Mouse (Mus musculus): ENCODE data around the gene Shld2. TPM values are rescaled to one million over a fixed set of nuclear protein-coding genes. Genes with fewer than 3 reads are reported as not detected.
A peak's percentile ranks its signal among the peaks of the same experiment; 100 is the strongest.

The Shld2 gene
- polyA plus RNA-seq (2015; fragmentation: Nextera tagmentation; extraction: Ambion mirVana), result 5.2 and 7.0 TPM in 2 replicates

DNA sequence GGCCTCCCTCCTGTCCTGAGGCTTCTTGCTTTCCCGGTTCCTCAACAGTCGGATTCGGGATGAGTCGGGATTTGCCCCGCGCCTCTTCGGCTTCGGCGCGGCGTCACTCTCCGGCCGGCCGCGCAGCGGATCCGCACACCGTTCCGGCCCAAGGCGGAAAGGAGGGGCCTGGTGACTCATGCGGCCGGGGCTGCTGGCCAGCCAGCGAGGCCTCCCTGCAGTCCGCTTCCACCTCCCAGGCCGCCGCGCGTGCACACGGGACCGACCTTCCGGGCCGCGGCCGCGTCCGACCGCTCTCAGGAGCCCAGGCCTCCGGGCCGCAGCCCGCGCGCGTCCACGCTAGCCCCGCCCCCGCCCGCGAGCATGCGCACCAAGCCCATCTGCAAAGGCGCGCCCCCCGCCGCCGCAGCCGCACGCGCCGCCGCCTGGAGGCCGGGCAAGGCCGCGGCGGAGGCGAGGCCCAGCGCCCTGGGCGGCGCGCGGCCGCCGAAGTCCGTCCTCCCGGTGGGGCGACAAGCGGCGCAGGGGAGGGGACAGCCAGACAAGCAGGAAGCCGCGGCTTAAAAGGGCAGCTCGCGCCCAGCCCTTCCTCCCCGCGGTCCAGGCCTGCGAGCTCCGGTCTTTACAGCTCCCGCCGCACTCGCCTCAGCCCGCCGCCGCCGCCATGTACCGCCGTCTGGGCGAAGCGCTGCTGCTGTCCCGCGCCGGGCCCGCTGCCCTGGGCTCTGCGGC, at the start of gene Shld2, which contains the start of gene Glud1:
Shld2 (minus strand) TSS at position 260 of the 732 bp plus-strand sequence.
Glud1 (plus strand) TSS at position 494 of the 732 bp plus-strand sequence.
- H3K4me3 ChIP-seq, result peak within 1 kb of the TSS; percentile 91
- H3K36me3 ChIP-seq (replicated peaks), result no peaks in the 10 kb centered on the region
- ATAC-seq (replicated peaks), result peak; percentile 95
- WGBS, result under 1% methylated on average over 94 of the region's 100 CpGs
- no peaks in the 10 kb centered on the region for H3K27me3 ChIP-seq (replicated peaks)
- H3K4me2 ChIP-seq, result peak within 1 kb of the TSS; percentile 85
- peak within 1 kb of the TSS; percentile 97 for H3K27ac ChIP-seq
- H3K9me3 ChIP-seq, result no peaks in the 10 kb centered on the region
- peaks cover 28% of the 10 kb centered on the region for H3K4me1 ChIP-seq
- peak within 1 kb of the TSS; percentile 90 for H3K9ac ChIP-seq

DNA sequence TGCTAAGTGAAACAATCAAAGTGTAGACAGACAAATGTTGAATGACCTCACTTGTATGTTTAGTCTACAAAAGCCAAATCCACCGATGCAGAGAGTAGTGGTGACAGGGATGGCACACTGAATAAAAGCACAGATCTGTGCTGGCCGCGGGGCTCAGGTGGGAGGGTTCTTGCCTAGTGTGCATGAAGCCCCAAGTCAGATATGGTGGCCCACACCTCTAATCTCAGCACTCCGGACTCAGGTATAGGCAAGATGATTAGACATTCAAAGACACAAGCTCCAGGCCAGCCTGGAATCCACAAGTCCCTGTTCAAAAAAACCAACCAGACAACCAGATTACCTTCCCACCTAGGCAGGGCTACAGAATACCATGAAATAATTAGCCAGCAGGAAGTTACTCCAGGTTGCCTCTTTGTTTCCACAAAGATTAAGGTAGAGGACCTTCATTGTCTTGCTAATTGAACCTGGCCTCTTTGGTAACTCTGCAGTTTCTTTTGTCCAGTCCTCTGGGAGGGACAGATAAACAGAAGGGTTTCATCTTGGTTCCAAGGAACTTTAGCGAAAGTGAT, 49.5 kb upstream of the Shld2 start:
- Histone ChIP-seq H3K9ac (no peak overlapping the region), H3K27ac (no peak overlapping the region), H3K9me3 (no peaks in the 10 kb centered on the region), H3K27me3 (replicated peaks) (no peaks in the 10 kb centered on the region), H3K4me2 (no peak overlapping the region), H3K4me1 (peaks cover 13% of the 10 kb centered on the region), H3K36me3 (replicated peaks) (no peaks in the 10 kb centered on the region), H3K4me3 (no peak overlapping the region)
- ATAC-seq (replicated peaks), result no peak
- WGBS, result 33% methylated on average over 5 of the region's 5 CpGs

DNA sequence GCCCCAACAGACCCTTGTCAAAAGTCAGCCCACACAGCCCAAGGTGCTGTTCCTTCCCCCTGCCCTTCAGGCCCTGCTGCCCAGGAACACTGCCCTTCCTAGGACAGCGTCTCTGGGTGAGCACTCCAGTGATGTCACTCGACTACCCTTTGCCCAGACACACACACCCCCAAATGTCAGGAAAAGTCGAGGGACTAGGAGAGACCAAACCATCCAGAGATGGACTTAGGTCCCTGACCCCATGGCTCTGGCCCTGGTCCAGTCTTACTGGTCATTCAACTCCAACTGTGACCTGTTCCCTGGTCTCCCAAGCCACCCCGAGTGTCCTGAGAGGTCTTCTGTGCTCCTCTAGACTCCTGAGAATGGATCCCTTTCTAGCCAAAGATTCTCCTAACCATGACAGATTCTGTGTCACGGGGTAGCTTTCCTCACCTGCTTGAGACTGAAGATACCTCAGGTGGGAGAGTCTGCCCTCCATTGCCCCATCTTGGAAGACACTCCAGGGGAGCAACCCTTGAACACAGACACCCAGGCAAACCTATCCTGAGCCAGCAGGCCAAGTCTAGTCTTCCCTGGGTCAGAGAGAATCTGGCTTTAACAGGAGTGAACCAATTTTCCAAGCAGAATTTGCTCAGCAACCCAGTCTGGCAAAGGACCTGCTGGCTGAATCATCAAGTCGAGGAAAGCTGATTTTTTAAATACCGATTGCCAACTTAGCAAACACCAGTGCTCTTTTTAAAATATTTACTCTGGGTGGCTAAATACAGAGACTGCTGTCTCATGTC, 47.6 kb upstream of the Shld2 start:
- Histone ChIP-seq H3K27ac (no peak overlapping the region), H3K4me3 (no peak overlapping the region), H3K4me2 (no peak overlapping the region), H3K9me3 (no peaks in the 10 kb centered on the region), H3K9ac (no peak overlapping the region), H3K36me3 (replicated peaks) (no peaks in the 10 kb centered on the region), H3K4me1 (no peaks in the 10 kb centered on the region), H3K27me3 (replicated peaks) (no peaks in the 10 kb centered on the region)
- no peak for ATAC-seq (replicated peaks)
- WGBS, result 78% methylated on average over 7 of the region's 7 CpGs

DNA sequence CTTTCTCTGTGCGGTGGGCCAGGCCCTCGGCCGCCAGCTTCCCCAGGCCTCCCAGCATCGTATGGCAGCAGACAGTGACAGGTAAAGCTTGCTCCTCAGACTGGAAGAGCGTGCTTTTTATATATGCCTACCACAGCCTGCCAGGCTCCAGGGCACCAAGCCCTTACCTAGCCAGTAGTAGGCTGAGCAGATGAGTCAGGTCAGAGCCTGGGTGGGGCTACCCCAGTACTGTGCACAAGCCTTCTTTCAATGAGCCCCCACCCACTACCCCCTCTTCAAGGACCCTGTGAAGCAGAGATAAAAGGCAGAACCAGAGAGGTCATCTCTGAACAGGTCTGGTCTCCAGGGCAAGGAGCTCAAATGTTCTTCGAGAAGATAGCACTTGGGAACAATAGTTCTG, 45.0 kb upstream of the Shld2 start, which contains the start of gene Fam25c:
Fam25c (minus strand) TSS at position 133 of the 400 bp plus-strand sequence.
- Histone ChIP-seq H3K9ac (no peak within 1 kb of the TSS), H3K4me1 (no peaks in the 10 kb centered on the region), H3K4me2 (no peak within 1 kb of the TSS), H3K27me3 (replicated peaks) (no peaks in the 10 kb centered on the region), H3K36me3 (replicated peaks) (no peaks in the 10 kb centered on the region), H3K4me3 (no peak within 1 kb of the TSS), H3K9me3 (no peaks in the 10 kb centered on the region), H3K27ac (no peak within 1 kb of the TSS)
- ATAC-seq (replicated peaks), result no peak
- WGBS, result 91% methylated on average over 6 of the region's 6 CpGs

DNA sequence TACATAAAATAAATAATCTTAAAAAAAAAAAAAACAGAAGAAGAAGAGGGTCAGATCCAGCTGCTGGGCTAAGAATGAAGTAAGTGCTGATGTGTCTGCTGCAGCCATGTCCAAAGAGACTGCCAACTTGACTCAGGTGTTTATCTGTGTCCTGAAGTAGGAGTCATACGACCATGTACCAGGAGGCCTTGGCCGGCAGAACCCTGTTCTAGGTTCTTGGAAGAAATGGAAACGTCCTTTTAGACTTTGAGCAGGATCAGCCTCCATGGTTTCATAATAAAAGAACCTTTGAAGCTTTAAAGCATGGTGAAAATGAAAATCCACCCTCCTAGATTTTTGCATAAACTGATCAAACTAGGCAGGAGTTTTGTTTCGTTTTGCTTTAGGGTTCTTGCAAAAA, 44.2 kb upstream of the Shld2 start:
- H3K27ac ChIP-seq, result no peak overlapping the region
- H3K9ac ChIP-seq, result no peak overlapping the region
- H3K4me3 ChIP-seq, result no peak overlapping the region
- H3K4me2 ChIP-seq, result no peak overlapping the region
- WGBS, result 87% methylated on average over 4 of the region's 4 CpGs
- ATAC-seq (replicated peaks), result no peak
- no peaks in the 10 kb centered on the region for H3K36me3 ChIP-seq (replicated peaks)
- no peaks in the 10 kb centered on the region for H3K27me3 ChIP-seq (replicated peaks)
- H3K4me1 ChIP-seq, result no peaks in the 10 kb centered on the region
- H3K9me3 ChIP-seq, result no peaks in the 10 kb centered on the region

DNA sequence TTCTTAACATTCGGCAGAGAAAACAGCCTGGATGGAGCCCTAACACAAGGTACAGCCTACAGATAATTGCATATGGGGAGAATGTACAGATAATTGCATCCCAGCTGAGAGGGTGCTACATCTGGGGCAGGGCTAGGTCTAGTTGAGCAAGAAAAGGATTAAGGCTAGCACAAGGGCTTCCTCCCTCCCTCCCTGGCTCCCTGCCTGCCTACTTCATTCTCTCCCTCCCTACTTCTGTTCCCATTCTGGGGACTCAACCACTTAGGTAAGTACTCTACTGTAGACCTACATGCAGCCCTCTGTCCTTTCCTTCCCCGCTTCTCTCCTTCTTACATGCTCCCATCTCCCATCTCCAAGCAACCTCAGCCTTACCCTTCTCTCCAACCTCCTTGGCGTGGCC, 43.0 kb upstream of the Shld2 start:
- Histone ChIP-seq H3K4me1 (no peaks in the 10 kb centered on the region), H3K9ac (no peak overlapping the region), H3K36me3 (replicated peaks) (no peaks in the 10 kb centered on the region), H3K9me3 (no peaks in the 10 kb centered on the region), H3K27me3 (replicated peaks) (no peaks in the 10 kb centered on the region), H3K27ac (no peak overlapping the region), H3K4me3 (no peak overlapping the region), H3K4me2 (no peak overlapping the region)
- 87% methylated on average over 3 of the region's 3 CpGs for WGBS
- no peak for ATAC-seq (replicated peaks)

DNA sequence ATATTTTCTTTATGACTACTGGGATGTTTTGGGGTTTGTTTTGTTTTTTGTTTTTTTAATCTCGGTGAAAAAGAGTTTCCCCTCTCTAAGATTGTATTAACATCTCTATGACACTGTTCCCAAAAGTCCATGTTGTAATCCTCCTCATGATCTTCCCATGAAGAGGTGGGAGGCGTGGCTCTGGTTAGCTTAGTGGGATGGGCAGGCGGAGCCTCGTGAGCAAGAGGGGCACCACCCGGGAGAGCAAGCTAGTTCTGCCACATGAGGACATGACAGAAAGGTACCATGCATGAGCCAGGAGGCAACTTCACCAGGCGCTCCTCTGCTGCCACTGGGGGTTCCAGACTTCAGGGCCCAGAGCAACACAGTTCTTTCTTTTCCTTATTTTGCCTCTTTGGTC, 42.2 kb upstream of the Shld2 start:
- no peaks in the 10 kb centered on the region for H3K36me3 ChIP-seq (replicated peaks)
- 76% methylated on average over 6 of the region's 6 CpGs for WGBS

DNA sequence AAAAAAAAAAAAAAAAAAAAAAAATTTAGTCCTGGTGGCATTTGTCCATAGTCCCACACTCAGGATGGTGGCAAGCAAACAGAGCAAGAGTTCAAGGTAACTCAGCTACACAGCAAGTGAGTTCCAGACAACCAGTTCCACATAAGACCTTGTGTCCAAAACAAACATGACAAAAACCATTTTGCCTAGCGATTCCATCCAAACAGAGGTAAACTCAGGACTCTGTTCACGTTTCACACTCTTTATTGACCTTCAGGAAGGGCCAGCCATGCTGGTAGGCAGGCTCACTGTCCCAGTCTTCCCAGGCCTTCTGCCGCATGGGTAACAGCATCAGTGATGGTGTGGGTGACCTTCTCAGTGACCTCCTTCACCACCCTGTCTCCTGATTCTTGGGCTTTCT, 41.4 kb upstream of the Shld2 start:
- Histone ChIP-seq H3K36me3 (replicated peaks) (no peaks in the 10 kb centered on the region), H3K9me3 (no peaks in the 10 kb centered on the region), H3K27me3 (replicated peaks) (no peaks in the 10 kb centered on the region), H3K4me2 (no peak overlapping the region), H3K4me3 (no peak overlapping the region), H3K4me1 (no peaks in the 10 kb centered on the region), H3K9ac (no peak overlapping the region), H3K27ac (no peak overlapping the region)
- WGBS, result 82% methylated on average over 3 of the region's 3 CpGs
- no peak for ATAC-seq (replicated peaks)

More for the DNA sequence above, 42.2 kb upstream of the Shld2 start:
- Histone ChIP-seq H3K4me3 (no peak overlapping the region), H3K9me3 (no peaks in the 10 kb centered on the region), H3K27ac (no peak overlapping the region), H3K4me1 (no peaks in the 10 kb centered on the region), H3K9ac (no peak overlapping the region), H3K27me3 (replicated peaks) (no peaks in the 10 kb centered on the region), H3K4me2 (no peak overlapping the region)
- ATAC-seq (replicated peaks), result no peak

DNA sequence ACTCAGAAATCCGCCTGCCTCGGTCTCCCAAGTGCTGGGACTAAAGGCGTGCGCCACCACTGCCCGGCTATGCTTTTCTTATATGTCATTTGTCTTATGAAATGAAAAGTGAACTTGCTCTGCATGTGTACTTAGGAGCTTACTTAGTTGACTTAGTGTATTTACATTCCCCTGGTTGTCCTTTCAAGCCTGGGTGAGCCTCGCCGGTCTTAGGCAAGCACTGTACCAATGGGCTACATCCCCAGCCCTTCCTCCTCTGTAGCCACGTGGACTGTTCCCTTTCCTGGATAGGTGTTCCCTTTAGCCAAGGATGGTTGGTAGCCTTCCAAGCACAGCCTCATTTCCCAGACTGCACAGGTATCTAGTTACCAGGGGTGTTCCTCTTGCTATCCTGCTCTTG, 38.7 kb upstream of the Shld2 start:
- H3K4me1 ChIP-seq, result no peaks in the 10 kb centered on the region
- no peaks in the 10 kb centered on the region for H3K9me3 ChIP-seq
- H3K9ac ChIP-seq, result no peak overlapping the region
- no peak overlapping the region for H3K4me3 ChIP-seq
- no peaks in the 10 kb centered on the region for H3K27me3 ChIP-seq (replicated peaks)
- H3K27ac ChIP-seq, result no peak overlapping the region
- WGBS, result 86% methylated on average over 8 of the region's 8 CpGs
- ATAC-seq (replicated peaks), result no peak
- 0 out of 2 replicates have a peak, but pooled peaks cover 5% of the 10 kb centered on the region for H3K36me3 ChIP-seq (replicated peaks)
- no peak overlapping the region for H3K4me2 ChIP-seq

DNA sequence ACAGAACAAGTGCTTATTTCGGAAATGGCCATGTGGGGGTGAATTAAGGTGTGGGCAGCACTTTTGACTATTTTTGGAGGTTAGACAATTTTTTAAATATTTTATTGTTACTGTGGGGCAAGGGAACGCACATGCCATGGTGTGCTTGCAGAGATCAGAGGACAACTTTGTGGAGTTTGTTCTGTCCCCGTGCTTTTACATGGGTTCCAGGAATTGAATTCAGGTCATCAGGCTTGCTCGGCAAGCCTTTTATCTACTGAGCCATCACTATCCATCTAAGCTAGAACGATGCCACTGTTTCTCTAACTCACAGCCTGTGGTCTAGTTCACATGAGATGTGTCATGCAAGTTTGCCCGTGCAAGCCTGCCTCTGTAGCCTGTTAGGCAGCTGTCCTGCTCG, 38.0 kb upstream of the Shld2 start:
- Histone ChIP-seq H3K36me3 (replicated peaks) (peaks cover 8% of the 10 kb centered on the region), H3K4me2 (no peak overlapping the region), H3K9ac (no peak overlapping the region), H3K4me3 (no peak overlapping the region), H3K27ac (no peak overlapping the region), H3K9me3 (no peaks in the 10 kb centered on the region), H3K27me3 (replicated peaks) (no peaks in the 10 kb centered on the region), H3K4me1 (no peaks in the 10 kb centered on the region)
- no peak for ATAC-seq (replicated peaks)
- WGBS, result 90% methylated on average over 7 of the region's 7 CpGs

DNA sequence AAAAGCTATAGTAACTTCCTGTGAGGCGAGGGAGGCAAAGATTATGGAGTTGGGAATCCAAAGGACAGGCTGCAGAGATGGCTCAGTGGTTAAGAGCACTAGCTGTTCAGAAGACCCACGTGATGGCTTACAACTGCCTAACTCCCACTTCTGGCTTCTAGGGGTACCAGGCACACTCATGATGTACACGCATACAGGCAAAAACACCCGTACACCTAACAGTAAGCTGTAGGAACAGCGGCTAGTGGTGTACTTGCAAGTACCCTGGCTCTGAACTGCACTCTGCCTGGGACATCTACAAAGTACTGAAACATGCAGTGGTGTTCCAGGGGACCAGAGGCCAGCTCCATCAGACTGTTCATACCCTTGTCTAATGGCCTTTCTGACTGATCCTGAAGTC, 36.8 kb upstream of the Shld2 start:
- WGBS, result 93% methylated on average over 5 of the region's 5 CpGs
- Histone ChIP-seq H3K36me3 (replicated peaks) (peaks cover 19% of the 10 kb centered on the region), H3K4me3 (no peak overlapping the region), H3K27me3 (replicated peaks) (no peaks in the 10 kb centered on the region), H3K4me1 (no peaks in the 10 kb centered on the region), H3K9me3 (no peaks in the 10 kb centered on the region), H3K4me2 (no peak overlapping the region), H3K27ac (no peak overlapping the region), H3K9ac (no peak overlapping the region)
- ATAC-seq (replicated peaks), result no peak

DNA sequence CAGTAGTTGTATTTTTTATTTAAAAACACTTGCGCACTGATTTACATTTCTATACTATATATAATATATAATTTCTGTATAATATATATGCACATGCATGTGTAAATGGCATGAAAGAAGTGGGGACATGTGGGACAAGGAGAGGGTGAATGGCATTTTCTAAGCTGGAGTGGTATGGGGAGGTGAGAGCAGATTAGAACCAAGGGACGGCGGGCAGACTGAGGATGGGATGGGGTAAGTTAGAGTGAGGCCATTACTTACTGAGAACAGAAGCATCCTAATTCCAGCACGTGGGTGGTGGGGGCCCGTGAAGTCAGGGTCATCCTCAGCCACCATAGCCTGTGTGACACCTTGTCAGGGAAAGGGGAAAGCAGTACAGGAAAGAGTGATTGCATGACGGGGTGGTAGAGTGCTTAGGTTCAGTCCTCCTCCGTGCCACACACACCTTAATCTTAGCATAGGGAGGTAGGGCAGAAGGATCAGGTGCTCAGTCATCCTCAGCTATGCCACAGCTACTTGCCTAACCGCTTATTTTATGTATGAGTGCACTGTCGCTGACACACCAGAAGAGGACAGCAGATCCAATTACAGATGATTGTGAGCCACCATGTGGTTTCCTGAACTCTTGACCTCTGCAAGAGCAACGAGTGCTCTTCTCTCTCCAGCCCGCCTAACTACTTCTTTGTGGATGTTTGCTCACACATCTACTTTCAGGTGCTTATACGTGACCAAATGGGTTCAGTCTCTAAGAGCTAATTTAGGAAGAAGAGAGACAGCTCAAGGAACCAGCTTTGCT, 35.7 kb upstream of the Shld2 start:
- Histone ChIP-seq H3K4me2 (no peak overlapping the region), H3K9ac (no peak overlapping the region), H3K9me3 (no peaks in the 10 kb centered on the region), H3K27me3 (replicated peaks) (no peaks in the 10 kb centered on the region), H3K36me3 (replicated peaks) (peaks cover 29% of the 10 kb centered on the region), H3K4me1 (no peaks in the 10 kb centered on the region), H3K27ac (no peak overlapping the region), H3K4me3 (no peak overlapping the region)
- ATAC-seq (replicated peaks), result peak; percentile 48
- 69% methylated on average over 12 of the region's 12 CpGs for WGBS

Measured in midbrain, embryonic 15.5 days (tissue).